Mouse (Mus musculus) MEL (cell line): ENCODE data around the gene Baiap2. TPM values are rescaled to one million over a fixed set of nuclear protein-coding genes. Genes with fewer than 3 reads are reported as not detected.

Experiments used
- DNase-seq: peaks from one replicate; pipeline ENCODE4 v3.0.0; 2011; ENCODE audit warnings: low read depth, low spot score
- H3K27ac ChIP-seq: 2 replicates; pipeline ENCODE4 v1.5.1; 2012; ENCODE audit warnings: low read depth, mild to moderate bottlenecking, control low read depth, low read length, moderate library complexity; ENCODE audit not compliant: control insufficient read depth
- H3K27me3 ChIP-seq, 2 experiments: fragments of 150-350 bp in 1 of 2; sonication (generic) in 1 of 2; 2 replicates each; pipeline ENCODE4 v1.6.1; 2012; ENCODE audit warnings: low read length in 2 of 2, mild to moderate bottlenecking in 2 of 2, improper control_type of control experiment in 1 of 2, moderate library complexity in 1 of 2; ENCODE audit not compliant: insufficient read depth in 2 of 2, control insufficient read depth in 1 of 2
- H3K36me3 ChIP-seq, 2 experiments: 2 replicates each; pipeline ENCODE4 v1.6.1; 2012 to 2014; ENCODE audit warnings: low read length in 2 of 2, improper control_type of control experiment in 1 of 2, inconsistent platforms in 1 of 2, mild to moderate bottlenecking in 1 of 2; ENCODE audit not compliant: insufficient read depth in 2 of 2, control insufficient read depth in 1 of 2
- H3K4me1 ChIP-seq, 2 experiments: fragments of 150-350 bp in 1 of 2; sonication (generic) in 1 of 2; 2 replicates each; pipeline ENCODE4 v1.6.1; 2012; ENCODE audit warnings: low read length in 2 of 2, improper control_type of control experiment in 1 of 2, mild to moderate bottlenecking in 1 of 2; ENCODE audit not compliant: insufficient read depth in 2 of 2, control insufficient read depth in 1 of 2
- H3K4me3 ChIP-seq, 2 experiments: fragments of 150-350 bp in 1 of 2; sonication (generic) in 1 of 2; 2 replicates each; pipeline ENCODE4 v1.5.1; 2012; ENCODE audit warnings: low read depth in 2 of 2, low read length in 2 of 2, mild to moderate bottlenecking in 2 of 2, moderate library complexity in 2 of 2, control low read depth in 1 of 2, improper control_type of control experiment in 1 of 2; ENCODE audit not compliant: control insufficient read depth in 1 of 2, insufficient read depth in 1 of 2
- H3K79me2 ChIP-seq: 2 replicates; pipeline ENCODE4 v1.6.1; 2012; ENCODE audit warnings: mild to moderate bottlenecking, low read length, moderate library complexity; ENCODE audit not compliant: control insufficient read depth, poor library complexity, insufficient read depth
- H3K9ac ChIP-seq: 2 replicates; pipeline ENCODE4 v1.6.1; 2012; ENCODE audit warnings: low read depth, mild to moderate bottlenecking, control low read depth, low read length, moderate library complexity; ENCODE audit not compliant: control insufficient read depth, poor library complexity, severe bottlenecking
- H3K9me3 ChIP-seq: fragments of 150-350 bp; sonication (generic); replicated peaks from 2 replicates; pipeline ENCODE4 v1.6.1; 2012; ENCODE audit warnings: mild to moderate bottlenecking, low read length, improper control_type of control experiment, moderate library complexity; ENCODE audit not compliant: insufficient read depth
- BHLHE40 ChIP-seq: IDR thresholded peaks from 2 replicates; pipeline ENCODE4 v1.6.1; 2012; ENCODE audit warnings: low read depth, mild to moderate bottlenecking, inconsistent platforms, low read length, improper control_type of control experiment, borderline replicate concordance
- CTCF ChIP-seq, 3 experiments: IDR thresholded peaks in 2 of 3; conservative IDR thresholded peaks in 1 of 3; 2 replicates each; pipeline ENCODE4 v1.5.1; 2011 to 2012; ENCODE audit warnings: low read length in 3 of 3, low read depth in 2 of 3, mild to moderate bottlenecking in 2 of 3, improper control_type of control experiment in 1 of 3, inconsistent platforms in 1 of 3, mixed read lengths in 1 of 3, moderate library complexity in 1 of 3; ENCODE audit not compliant: control insufficient read depth in 1 of 3, insufficient read depth in 1 of 3, poor library complexity in 1 of 3, severe bottlenecking in 1 of 3
- EP300 ChIP-seq, 2 experiments: IDR thresholded peaks; 2 replicates each; pipeline ENCODE4 v1.6.1; 2011; ENCODE audit warnings: improper control_type of control experiment in 2 of 2, low read length in 2 of 2, low read depth in 1 of 2, mild to moderate bottlenecking in 1 of 2
- ETS1 ChIP-seq: IDR thresholded peaks from 2 replicates; pipeline ENCODE4 v1.6.1; 2012; ENCODE audit warnings: low read depth, mild to moderate bottlenecking, inconsistent platforms, low read length, improper control_type of control experiment, moderate library complexity
- JUND ChIP-seq: IDR thresholded peaks from 2 replicates; pipeline ENCODE4 v1.6.1; 2011; ENCODE audit warnings: low read depth, mild to moderate bottlenecking, improper control_type of control experiment, low read length
- MAFK ChIP-seq: IDR thresholded peaks from 2 replicates; pipeline ENCODE4 v1.6.1; 2011; ENCODE audit warnings: low read depth, mild to moderate bottlenecking, low read length, improper control_type of control experiment, borderline replicate concordance
- MYB ChIP-seq: IDR thresholded peaks from 2 replicates; pipeline ENCODE4 v1.6.1; 2011; ENCODE audit warnings: mild to moderate bottlenecking, low read depth, low read length, improper control_type of control experiment
- NRF1 ChIP-seq: IDR thresholded peaks from 2 replicates; pipeline ENCODE4 v1.6.1; 2014; ENCODE audit warnings: low read depth, mild to moderate bottlenecking, inconsistent platforms, low read length, improper control_type of control experiment, moderate library complexity; ENCODE audit not compliant: poor library complexity, insufficient read depth, severe bottlenecking
- POLR2AphosphoS5 ChIP-seq: IDR thresholded peaks from 2 replicates; pipeline ENCODE4 v1.6.1; 2012; ENCODE audit warnings: low read depth, borderline replicate concordance, mild to moderate bottlenecking, inconsistent platforms, low read length, moderate library complexity, mixed read lengths
- RAD21 ChIP-seq: IDR thresholded peaks from 2 replicates; pipeline ENCODE4 v1.6.1; 2011; ENCODE audit warnings: mild to moderate bottlenecking, low read depth, low read length, improper control_type of control experiment
- SMC3 ChIP-seq: IDR thresholded peaks from 2 replicates; pipeline ENCODE4 v1.6.1; 2011; ENCODE audit warnings: low read depth, low read length, improper control_type of control experiment
- TAL1 ChIP-seq: IDR thresholded peaks from 2 replicates; pipeline ENCODE4 v1.6.1; 2012; ENCODE audit warnings: mild to moderate bottlenecking, inconsistent platforms, low read length, moderate library complexity, mixed read lengths
- ZKSCAN1 ChIP-seq: IDR thresholded peaks from 2 replicates; pipeline ENCODE4 v1.6.1; 2012; ENCODE audit warnings: low read depth, mild to moderate bottlenecking, inconsistent platforms, low read length, improper control_type of control experiment, moderate library complexity
- ZMIZ1 ChIP-seq: IDR thresholded peaks from 2 replicates; pipeline ENCODE4 v1.6.1; 2012; ENCODE audit warnings: low read depth, mild to moderate bottlenecking, inconsistent platforms, low read length, improper control_type of control experiment, moderate library complexity
- polyA plus RNA-seq, 2 experiments: library from polyadenylated mRNA; stranded (reverse) in 1 of 2; unstranded in 1 of 2; fragments of >175 nt in 1 of 2; fragments of >200 nt in 1 of 2; gene quantifications; 2 replicates each; pipeline versions ENCODE4 v1.2.1 to v1.2.4; 2012; ENCODE audit warnings: low replicate concordance in 2 of 2, low read depth in 1 of 2; ENCODE audit not compliant: insufficient read length in 2 of 2, insufficient read depth in 1 of 2, missing spikeins in 1 of 2
- total RNA-seq: library from RNA; depleted of rRNA; stranded (reverse); fragments of 300-350 nt; gene quantifications from 2 replicates; pipeline ENCODE4 v1.2.3, GENCODE M21; 2012

The Baiap2 gene
- total and polyA plus RNA-seq, 3 experiments, result 27.5 to 31.3 TPM; not detected in 1

DNA sequence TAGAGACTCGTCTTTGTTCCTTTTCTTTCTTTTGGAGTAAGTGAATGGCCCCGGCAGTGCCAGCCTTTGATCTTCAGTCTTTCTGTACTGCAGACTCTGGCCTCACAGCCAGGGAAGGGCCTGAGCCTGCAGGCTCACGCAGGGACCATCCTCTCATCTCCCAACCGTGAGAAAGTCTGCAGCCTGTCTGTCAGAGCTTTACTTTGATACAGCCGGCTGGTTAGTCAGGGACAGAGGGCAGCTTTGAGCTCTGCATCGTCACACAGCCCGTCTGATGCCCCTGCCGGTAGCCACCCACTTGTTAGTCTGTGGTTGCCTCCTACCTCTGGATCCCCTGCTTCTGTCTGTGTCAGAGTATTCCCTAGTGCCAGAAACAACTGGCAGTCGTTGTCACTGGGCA is 22.5 kb downstream of the Baiap2 start:
- no peak overlapping the region for H3K9ac ChIP-seq
- TF ChIP-seq MAFK, result no peak
- H3K79me2 ChIP-seq, result no peaks in the 10 kb centered on the region
- H3K27me3 ChIP-seq, result no peaks in the 10 kb centered on the region
- no peak overlapping the region for H3K4me3 ChIP-seq
- H3K9me3 ChIP-seq, result no peaks in the 10 kb centered on the region
- DNase-seq, result no peak
- no peaks in the 10 kb centered on the region for H3K36me3 ChIP-seq
- no peaks in the 10 kb centered on the region for H3K4me1 ChIP-seq
- no peak overlapping the region for H3K27ac ChIP-seq

DNA sequence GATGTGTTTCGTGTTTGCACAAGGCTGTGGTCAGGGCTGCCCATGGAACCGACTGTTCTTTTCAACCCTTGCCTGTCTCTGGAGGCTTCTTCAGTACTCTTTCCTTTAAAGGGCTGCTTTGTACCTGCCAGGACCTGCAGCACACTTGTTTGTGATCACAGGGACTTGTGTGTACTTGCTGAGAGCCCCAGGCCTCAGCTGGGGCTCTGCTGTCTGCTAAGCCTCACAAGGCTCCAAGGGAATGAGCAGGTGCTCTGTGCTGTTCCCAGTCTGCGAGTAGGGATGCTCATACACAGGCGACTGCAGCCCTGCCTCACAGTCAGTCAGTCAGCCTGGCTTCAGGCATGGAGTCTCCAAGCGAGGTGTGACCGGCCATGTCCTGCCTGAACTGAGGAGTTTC is 23.7 kb downstream of the Baiap2 start:
- no peak for TF ChIP-seq EP300 (IDR thresholded peaks at IDR 0.05; ENCODE audit: low read depth in 1 of 2, low read length in 2 of 2)
- no peak for TF ChIP-seq ZMIZ1
- Histone ChIP-seq H3K79me2 (no peaks in the 10 kb centered on the region), H3K27me3 (no peaks in the 10 kb centered on the region), H3K27ac (no peak overlapping the region), H3K9me3 (no peaks in the 10 kb centered on the region), H3K9ac (no peak overlapping the region), H3K4me3 (no peak overlapping the region), H3K36me3 (no peaks in the 10 kb centered on the region), H3K4me1 (no peaks in the 10 kb centered on the region)
- no peak for DNase-seq

DNA sequence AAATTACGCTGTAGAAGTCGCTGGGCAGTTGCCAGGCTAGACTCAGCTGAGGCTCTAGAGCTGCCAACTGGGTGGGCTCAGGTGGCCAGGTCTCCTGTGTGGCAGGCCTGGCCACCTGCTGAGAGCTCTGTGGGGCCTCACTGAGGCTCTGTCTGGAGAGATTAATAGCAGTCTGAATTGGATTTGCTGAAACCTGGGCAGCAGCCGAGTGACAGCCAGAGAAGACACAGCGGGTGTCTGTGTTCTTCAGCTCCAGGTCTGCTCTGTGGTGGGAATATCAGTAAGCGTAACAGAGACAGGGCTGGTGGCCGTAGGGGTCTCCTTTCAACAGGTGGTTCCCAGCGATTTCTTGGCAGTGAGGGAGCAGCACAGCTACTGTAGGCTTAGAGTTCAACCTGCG is 24.8 kb downstream of the Baiap2 start:
- no peak overlapping the region for H3K9ac ChIP-seq
- TF ChIP-seq MYB, result no peak
- no peak for TF ChIP-seq SMC3
- no peak for TF ChIP-seq JUND
- TF ChIP-seq POLR2AphosphoS5, result no peak
- TF ChIP-seq CTCF (IDR thresholded peaks at IDR 0.05 in 2 of 3, conservative IDR thresholded peaks at IDR 0.05 in 1 of 3; ENCODE audit: control insufficient read depth in 1 of 3, insufficient read depth in 1 of 3, low read depth in 2 of 3, low read length in 3 of 3, poor library complexity in 1 of 3, severe bottlenecking in 1 of 3), result no peak
- TF ChIP-seq ETS1, result no peak
- no peak for TF ChIP-seq TAL1
- no peak for TF ChIP-seq BHLHE40
- no peak for TF ChIP-seq ZKSCAN1
- no peak for TF ChIP-seq NRF1
- TF ChIP-seq RAD21, result no peak
- TF ChIP-seq, all 39 proteins: peak for 0
- Histone ChIP-seq H3K4me3 (no peak overlapping the region), H3K27ac (no peak overlapping the region), H3K9me3 (no peaks in the 10 kb centered on the region), H3K27me3 (no peaks in the 10 kb centered on the region), H3K79me2 (no peaks in the 10 kb centered on the region), H3K4me1 (no peaks in the 10 kb centered on the region), H3K36me3 (no peaks in the 10 kb centered on the region)
- no peak for DNase-seq
